Mouse (Mus musculus): Measurements from ENCODE around the gene R3hdm4. TPM values are rescaled to one million over a fixed set of nuclear protein-coding genes. Genes with fewer than 3 reads are reported as not detected.

The R3hdm4 gene
- polyA plus RNA-seq, 1 experiment from 2014 or later, result 116 TPM

GRCm38 (mm10) chr10:79928907-79929701 is 8.1 kb upstream of the R3hdm4 start:
- Histone ChIP-seq H3K4me3 (ENCODE audit: low read length) (peak overlapping the region; percentile 99), H3K9ac (ENCODE audit: low read depth, low read length) (peak overlapping the region; percentile 100), H3K9me3 (ENCODE audit: control insufficient read depth, low read length) (no peaks in the 10 kb centered on the region), H3K4me2 (ENCODE audit: low read depth, low read length) (peak overlapping the region; percentile 83), H3K27me3 (replicated peaks; ENCODE audit: control insufficient read depth, insufficient read depth, low read length) (no peaks in the 10 kb centered on the region), H3K27ac (ENCODE audit: low read length) (peak overlapping the region; percentile 99), H3K4me1 (ENCODE audit: control insufficient read depth, insufficient read depth, low read length) (peaks cover 63% of the 10 kb centered on the region), H3K36me3 (ENCODE audit: control insufficient read depth, insufficient read depth, low read length) (peaks cover 21% of the 10 kb centered on the region; the same call in 1 of the 2 replicates)
- WGBS, result 23% methylated on average over 9 of the region's 9 CpGs
- ATAC-seq, result no peak

- Histone ChIP-seq H3K4me2 (ENCODE audit: low read depth, low read length) (peak overlapping the region; percentile 83), H3K9ac (ENCODE audit: low read depth, low read length) (peak overlapping the region; percentile 100), H3K4me3 (ENCODE audit: low read length) (peak overlapping the region; percentile 99), H3K36me3 (ENCODE audit: control insufficient read depth, insufficient read depth, low read length) (peaks cover 17% of the 10 kb centered on the region; the same call in 1 of the 2 replicates), H3K4me1 (ENCODE audit: control insufficient read depth, insufficient read depth, low read length) (peaks cover 53% of the 10 kb centered on the region), H3K27ac (ENCODE audit: low read length) (peak overlapping the region; percentile 99), H3K9me3 (ENCODE audit: control insufficient read depth, low read length) (no peaks in the 10 kb centered on the region), H3K27me3 (replicated peaks; ENCODE audit: control insufficient read depth, insufficient read depth, low read length) (no peaks in the 10 kb centered on the region)
- ATAC-seq, result no peak
- under 1% methylated on average over 29 of the region's 29 CpGs for WGBS
Observed at GRCm38 (mm10) chr10:79928030-79928694, 7.2 kb upstream of the R3hdm4 start.

- Histone ChIP-seq H3K9ac (ENCODE audit: low read depth, low read length) (peak overlapping the region; percentile 100), H3K27me3 (replicated peaks; ENCODE audit: control insufficient read depth, insufficient read depth, low read length) (peaks cover 2% of the 10 kb centered on the region), H3K4me1 (ENCODE audit: control insufficient read depth, insufficient read depth, low read length) (peaks cover 47% of the 10 kb centered on the region), H3K4me3 (ENCODE audit: low read length) (peak overlapping the region; percentile 99), H3K27ac (ENCODE audit: low read length) (peak overlapping the region; percentile 99), H3K36me3 (ENCODE audit: control insufficient read depth, insufficient read depth, low read length) (peaks cover 17% of the 10 kb centered on the region; the same call in 1 of the 2 replicates), H3K4me2 (ENCODE audit: low read depth, low read length) (peak overlapping the region; percentile 83), H3K9me3 (ENCODE audit: control insufficient read depth, low read length) (no peaks in the 10 kb centered on the region)
- WGBS, result under 1% methylated on average over 54 of the region's 54 CpGs
- peak; percentile 49 for ATAC-seq
Observed at GRCm38 (mm10) chr10:79927324-79928029, 6.5 kb upstream of the R3hdm4 start.

- peaks cover 10% of the 10 kb centered on the region; the same call in 1 of the 2 replicates for H3K36me3 ChIP-seq (ENCODE audit: control insufficient read depth, insufficient read depth, low read length)
- peak within 1 kb of the TSS; percentile 100 for H3K9ac ChIP-seq (ENCODE audit: low read depth, low read length)
- H3K9me3 ChIP-seq (ENCODE audit: control insufficient read depth, low read length), result no peaks in the 10 kb centered on the region
- under 1% methylated on average over 63 of the region's 63 CpGs for WGBS
- peak within 1 kb of the TSS; percentile 86 for H3K4me2 ChIP-seq (ENCODE audit: low read depth, low read length)
- ATAC-seq, result peak; percentile 79
- peaks cover 9% of the 10 kb centered on the region for H3K27me3 ChIP-seq (replicated peaks; ENCODE audit: control insufficient read depth, insufficient read depth, low read length)
- H3K4me1 ChIP-seq (ENCODE audit: control insufficient read depth, insufficient read depth, low read length), result peaks cover 41% of the 10 kb centered on the region
- H3K27ac ChIP-seq (ENCODE audit: low read length), result peak within 1 kb of the TSS; percentile 99
- H3K4me3 ChIP-seq (ENCODE audit: low read length), result peak within 1 kb of the TSS; percentile 99
Observed at GRCm38 (mm10) chr10:79926491-79927323, 5.7 kb upstream of the R3hdm4 start, which contains the start of gene Arid3a. Gene Arid3a, plus strand, starts transcription at chr10:79927043.

GRCm38 (mm10) chr10:79925785-79926490 is 4.9 kb upstream of the R3hdm4 start:
- Histone ChIP-seq H3K9ac (ENCODE audit: low read depth, low read length) (peak overlapping the region; percentile 100), H3K36me3 (ENCODE audit: control insufficient read depth, insufficient read depth, low read length) (peaks cover 4% of the 10 kb centered on the region; the same call in 1 of the 2 replicates), H3K4me2 (ENCODE audit: low read depth, low read length) (peak overlapping the region; percentile 86), H3K4me3 (ENCODE audit: low read length) (peak overlapping the region; percentile 99), H3K27me3 (replicated peaks; ENCODE audit: control insufficient read depth, insufficient read depth, low read length) (peaks cover 17% of the 10 kb centered on the region), H3K9me3 (ENCODE audit: control insufficient read depth, low read length) (no peaks in the 10 kb centered on the region), H3K4me1 (ENCODE audit: control insufficient read depth, insufficient read depth, low read length) (peaks cover 41% of the 10 kb centered on the region), H3K27ac (ENCODE audit: low read length) (peak overlapping the region; percentile 90)
- 6% methylated on average over 14 of the region's 15 CpGs for WGBS
- peak; percentile 12 for ATAC-seq

GRCm38 (mm10) chr10:79924998-79925784 is 4.2 kb upstream of the R3hdm4 start:
- Histone ChIP-seq H3K4me3 (ENCODE audit: low read length) (no peak overlapping the region; the same call in 1 of the 2 replicates), H3K27ac (ENCODE audit: low read length) (peak overlapping the region; percentile 90), H3K36me3 (ENCODE audit: control insufficient read depth, insufficient read depth, low read length) (no peaks in the 10 kb centered on the region), H3K4me1 (ENCODE audit: control insufficient read depth, insufficient read depth, low read length) (peaks cover 40% of the 10 kb centered on the region), H3K4me2 (ENCODE audit: low read depth, low read length) (0 out of 2 replicates have a peak overlapping the region, but pooled peaks have one; percentile 86), H3K9ac (ENCODE audit: low read depth, low read length) (peak overlapping the region; percentile 100; the same call in 1 of the 2 replicates), H3K27me3 (replicated peaks; ENCODE audit: control insufficient read depth, insufficient read depth, low read length) (peaks cover 24% of the 10 kb centered on the region), H3K9me3 (ENCODE audit: control insufficient read depth, low read length) (no peaks in the 10 kb centered on the region)
- WGBS, result 14% methylated on average over 29 of the region's 29 CpGs
- no peak for ATAC-seq

- peak overlapping the region; percentile 67 for H3K4me2 ChIP-seq (ENCODE audit: low read depth, low read length)
- no peak for ATAC-seq
- peak overlapping the region; percentile 37 for H3K4me3 ChIP-seq (ENCODE audit: low read length)
- no peak overlapping the region for H3K27ac ChIP-seq (ENCODE audit: low read length)
- peak overlapping the region; percentile 58 for H3K9ac ChIP-seq (ENCODE audit: low read depth, low read length)
- H3K9me3 ChIP-seq (ENCODE audit: control insufficient read depth, low read length), result no peaks in the 10 kb centered on the region
- no peaks in the 10 kb centered on the region for H3K36me3 ChIP-seq (ENCODE audit: control insufficient read depth, insufficient read depth, low read length)
- peaks cover 48% of the 10 kb centered on the region for H3K27me3 ChIP-seq (replicated peaks; ENCODE audit: control insufficient read depth, insufficient read depth, low read length)
- H3K4me1 ChIP-seq (ENCODE audit: control insufficient read depth, insufficient read depth, low read length), result peaks cover 40% of the 10 kb centered on the region
- 2% methylated on average over 34 of the region's 34 CpGs for WGBS
Observed at GRCm38 (mm10) chr10:79921572-79921971, 564 bp upstream of the R3hdm4 start.
